Mouse (Mus musculus): Measurements from ENCODE around the gene Hyal1. TPM values are rescaled to one million over a fixed set of nuclear protein-coding genes. Genes with fewer than 3 reads are reported as not detected.

Hyal1 gene
- total RNA-seq (2015; ENCODE audit: low replicate concordance) (2.7 and 9.8 TPM in 2 replicates), total RNA-seq (2017; ENCODE audit: low replicate concordance) (4.2 and 7.4 TPM in 2 replicates)

DNA sequence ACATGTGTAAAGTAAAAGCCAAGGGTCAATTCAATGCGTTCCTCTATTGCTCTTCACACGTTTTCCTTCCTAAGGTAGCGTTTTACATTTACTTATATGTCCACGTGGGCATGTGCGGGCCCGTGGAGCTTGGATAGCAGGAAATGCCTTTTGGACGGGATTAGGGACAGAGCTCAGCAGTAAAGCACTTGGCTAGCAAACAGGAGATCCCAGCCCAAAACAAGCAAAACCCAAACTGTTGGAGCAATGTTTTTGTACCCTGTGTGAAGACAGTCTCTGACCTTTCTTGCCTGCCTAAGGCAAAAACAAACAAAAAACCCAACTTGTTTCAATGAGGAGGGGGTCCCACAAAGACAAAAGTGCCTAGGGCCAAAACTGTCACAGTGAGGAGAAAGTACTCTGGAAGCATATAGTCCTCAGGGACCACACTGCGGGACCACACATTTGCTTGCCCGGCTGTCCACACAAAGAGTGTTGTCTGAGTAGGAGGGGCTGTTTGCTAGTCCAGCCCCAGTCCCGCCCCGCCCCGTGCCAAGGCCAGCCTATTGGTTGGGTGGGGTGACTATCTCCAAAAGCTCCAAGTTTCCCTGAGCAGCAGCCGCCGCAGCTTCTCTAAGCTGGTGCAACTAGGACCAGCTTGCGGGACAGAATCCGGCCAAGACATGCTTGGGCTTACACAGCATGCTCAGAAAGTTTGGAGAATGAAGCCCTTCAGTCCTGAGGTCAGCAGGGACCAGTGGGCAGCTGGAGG, at the start of gene Hyal1:
Hyal1 (plus strand) TSS at position 571 of the 751 bp plus-strand sequence.
- ATAC-seq (replicated peaks; ENCODE audit: low FRiP score, poor library complexity, severe bottlenecking): peak; percentile 78

DNA sequence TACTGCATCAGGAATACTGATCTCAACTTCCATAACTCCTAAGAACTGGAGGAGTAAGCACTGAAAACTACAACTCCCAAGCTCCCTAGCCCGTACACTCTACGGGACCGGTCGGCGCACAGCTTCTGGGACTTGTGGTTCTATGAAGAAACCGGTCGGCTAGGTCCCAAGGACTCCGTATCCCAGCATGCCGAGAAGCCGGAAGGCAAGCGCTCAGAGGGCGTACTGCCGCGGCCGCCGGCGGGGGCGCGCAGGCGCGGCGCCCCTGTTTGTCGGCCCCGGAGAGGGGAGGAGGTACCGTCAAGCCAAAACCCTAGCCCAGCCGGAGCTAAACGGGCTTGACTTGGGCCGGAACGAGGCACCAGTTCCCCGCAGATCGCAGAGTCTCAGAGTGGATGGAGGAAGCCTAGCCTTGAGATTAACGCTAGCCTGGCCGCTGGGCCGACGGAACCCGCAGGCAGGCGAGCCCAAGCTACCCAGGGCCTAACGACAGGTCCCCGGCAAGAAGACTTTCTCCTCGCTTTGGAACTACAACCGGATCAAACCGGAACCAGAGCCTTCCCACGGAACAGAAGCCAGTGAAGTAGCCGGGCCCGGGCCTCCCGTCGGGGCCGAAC, 42.8 kb upstream of the Hyal1 start, which contains the start of gene Tmem115:
Tmem115 (plus strand) TSS at position 155 of the 617 bp plus-strand sequence.
- ATAC-seq (replicated peaks; ENCODE audit: low FRiP score, poor library complexity, severe bottlenecking): peak; percentile 80

DNA sequence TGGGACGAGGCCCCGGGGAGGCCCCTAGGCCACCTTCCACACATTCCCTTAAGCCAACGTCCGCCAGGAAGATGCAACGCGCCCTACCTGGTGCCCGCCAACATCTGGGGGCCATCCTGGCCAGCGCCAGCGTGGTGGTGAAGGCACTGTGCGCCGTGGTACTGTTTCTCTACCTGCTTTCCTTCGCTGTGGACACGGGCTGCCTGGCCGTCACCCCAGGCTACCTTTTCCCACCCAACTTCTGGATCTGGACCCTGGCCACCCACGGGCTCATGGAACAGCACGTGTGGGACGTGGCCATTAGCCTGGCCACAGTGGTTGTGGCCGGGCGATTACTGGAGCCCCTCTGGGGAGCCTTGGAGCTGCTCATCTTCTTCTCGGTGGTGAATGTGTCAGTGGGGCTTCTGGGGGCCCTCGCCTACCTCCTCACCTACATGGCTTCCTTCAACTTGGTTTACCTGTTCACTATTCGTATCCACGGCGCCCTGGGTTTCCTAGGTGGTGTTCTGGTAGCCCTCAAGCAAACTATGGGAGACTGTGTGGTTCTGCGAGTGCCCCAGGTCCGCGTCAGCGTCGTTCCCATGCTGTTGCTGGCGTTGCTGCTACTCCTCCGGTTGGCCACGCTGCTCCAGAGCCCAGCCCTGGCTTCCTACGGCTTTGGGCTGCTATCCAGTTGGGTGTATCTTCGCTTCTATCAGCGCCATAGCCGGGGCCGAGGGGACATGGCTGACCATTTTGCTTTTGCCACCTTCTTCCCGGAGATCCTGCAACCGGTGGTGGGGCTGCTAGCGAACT, 42.1 kb upstream of the Hyal1 start:
- peak; percentile 57 for ATAC-seq (replicated peaks; ENCODE audit: low FRiP score, poor library complexity, severe bottlenecking)

DNA sequence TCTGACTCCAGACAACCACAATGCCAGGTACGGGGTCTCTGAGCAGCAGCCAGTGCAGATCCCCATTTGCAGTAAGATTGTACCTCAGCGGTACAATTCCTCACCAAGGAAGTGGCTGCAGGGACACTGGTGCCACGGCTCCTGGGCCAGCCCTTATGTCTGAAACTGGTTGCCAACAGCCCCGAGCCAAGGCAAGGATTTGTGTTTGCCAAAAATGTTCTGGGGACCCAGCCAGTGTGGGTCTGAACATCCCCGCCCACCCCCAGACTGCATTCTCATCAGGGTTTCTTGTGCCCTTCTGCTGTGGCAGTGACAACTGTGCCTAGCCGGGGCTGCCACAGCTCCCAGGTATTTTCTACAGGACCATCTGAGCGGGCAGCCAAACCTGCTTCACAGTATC, 38.5 kb upstream of the Hyal1 start:
- ATAC-seq (replicated peaks; ENCODE audit: low FRiP score, poor library complexity, severe bottlenecking): no peak

DNA sequence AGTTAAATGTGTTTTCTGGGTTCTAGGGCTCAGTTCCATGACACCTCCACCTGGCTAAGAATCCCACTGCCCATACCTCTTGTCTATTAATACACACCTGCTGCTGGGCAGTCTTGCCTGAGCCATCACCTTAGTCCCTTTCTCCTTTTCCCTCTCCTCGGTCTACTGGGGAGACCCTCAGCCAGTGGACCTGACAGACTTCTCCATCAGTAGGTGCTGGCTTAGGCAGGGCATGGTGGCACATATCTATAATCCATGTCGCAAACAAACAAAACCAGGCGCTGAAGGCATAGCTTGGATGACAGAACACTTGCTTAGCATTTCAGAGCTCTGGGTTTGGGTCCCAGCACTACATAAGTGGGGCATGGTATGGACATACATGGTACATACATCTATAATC, 38.0 kb upstream of the Hyal1 start:
- no peak for ATAC-seq (replicated peaks; ENCODE audit: low FRiP score, poor library complexity, severe bottlenecking)

DNA sequence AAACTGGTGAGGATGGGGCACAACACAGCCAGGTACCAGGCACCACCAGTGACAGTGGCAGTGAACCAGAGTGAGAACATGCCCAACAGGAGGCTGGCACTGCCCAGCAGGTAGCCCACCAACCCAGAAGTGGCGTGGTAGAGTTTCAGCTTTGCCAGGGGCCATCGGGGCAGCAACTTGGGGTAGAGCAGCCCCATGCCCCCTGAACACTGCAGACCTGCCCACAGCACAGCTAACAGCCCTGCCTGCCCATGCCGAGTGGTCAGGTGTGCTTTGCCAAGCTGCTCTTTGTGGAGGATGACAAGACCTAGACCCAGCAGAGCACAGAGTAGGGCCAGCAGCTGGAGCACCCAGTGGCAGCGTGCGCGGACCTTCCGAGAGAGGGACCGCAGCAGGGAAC, 36.8 kb upstream of the Hyal1 start:
- no peak for ATAC-seq (replicated peaks; ENCODE audit: low FRiP score, poor library complexity, severe bottlenecking)

DNA sequence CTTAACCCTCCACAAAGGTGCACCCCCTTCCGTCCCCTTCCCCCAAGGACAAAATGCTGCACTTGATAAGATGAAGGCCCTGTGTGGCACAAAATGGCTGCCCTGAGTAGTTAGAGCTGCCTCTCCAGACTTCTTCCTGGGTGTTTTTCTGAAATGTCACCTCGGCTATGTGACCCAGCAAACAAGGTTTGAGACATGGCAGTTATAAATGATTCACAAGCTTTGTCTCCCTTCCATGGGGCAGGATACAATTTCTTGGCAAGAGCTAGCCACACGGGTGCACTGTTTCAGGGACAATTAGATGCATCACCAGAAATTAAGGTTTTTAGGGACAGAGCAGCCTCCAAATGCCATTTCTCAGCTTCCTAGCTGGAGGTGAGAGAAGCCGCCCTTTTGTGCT, 36.3 kb upstream of the Hyal1 start:
- no peak for ATAC-seq (replicated peaks; ENCODE audit: low FRiP score, poor library complexity, severe bottlenecking)

DNA sequence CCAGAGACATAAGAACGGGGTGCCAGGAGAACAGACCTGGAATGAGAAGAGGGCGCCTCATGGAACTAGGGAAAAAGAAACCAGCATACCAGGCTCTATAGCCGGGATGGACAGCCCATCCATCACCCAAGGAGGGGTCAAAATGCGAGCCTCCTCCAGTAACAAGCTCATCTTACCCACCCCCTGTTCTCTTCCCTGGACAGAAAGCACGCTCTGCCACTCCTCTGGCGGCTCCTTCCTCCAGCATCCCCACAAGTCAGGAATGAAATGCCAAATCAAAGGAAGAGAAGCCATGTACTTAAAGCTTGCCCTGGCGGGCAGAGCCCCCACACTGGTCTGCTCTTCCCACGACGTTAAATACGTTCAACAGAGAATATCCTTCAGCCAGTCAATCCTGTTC, 35.7 kb upstream of the Hyal1 start:
- ATAC-seq (replicated peaks; ENCODE audit: low FRiP score, poor library complexity, severe bottlenecking): no peak

DNA sequence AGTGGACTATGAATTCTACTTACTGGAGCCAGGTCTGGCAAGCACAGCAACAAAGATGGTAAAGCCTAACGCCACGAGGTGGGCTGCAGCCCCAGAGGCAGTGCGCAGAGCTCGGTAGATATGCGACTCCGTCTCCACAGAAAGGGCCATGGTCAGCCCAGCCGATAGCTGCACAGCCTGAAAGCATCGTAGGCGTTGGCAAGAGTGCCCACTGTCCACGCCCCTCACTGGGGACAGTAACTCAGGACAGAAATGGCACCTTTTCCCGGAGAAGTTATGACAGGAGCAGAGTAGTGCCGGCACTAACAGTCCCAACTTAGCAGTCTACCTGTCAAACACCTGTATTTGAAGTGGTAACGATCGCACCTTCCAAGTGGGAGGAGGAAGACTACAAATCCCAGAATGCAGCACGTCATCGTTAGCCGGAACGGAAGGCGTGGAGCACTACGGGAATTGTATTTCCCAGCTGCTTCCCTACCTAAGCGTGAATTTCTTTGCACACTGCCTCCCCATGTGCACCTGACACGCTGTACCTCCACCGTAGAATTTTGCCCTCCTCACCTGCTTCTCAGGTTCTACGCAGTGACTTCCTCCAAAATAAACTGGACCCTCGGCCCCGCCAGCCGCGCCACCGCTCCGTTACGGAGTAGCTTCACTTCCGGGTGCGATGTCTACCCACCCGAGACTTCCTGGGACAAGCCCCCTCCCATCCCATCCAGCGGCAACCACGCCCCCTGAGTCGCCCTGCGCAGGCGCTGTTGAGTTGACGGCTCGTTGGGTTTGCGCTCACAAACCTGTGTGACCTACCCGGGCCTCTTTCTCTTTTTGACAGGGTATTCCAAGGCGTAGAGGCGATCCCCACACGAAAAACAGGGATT, 35.0 kb upstream of the Hyal1 start, which contains the start of the genes Cyb561d2 and Nprl2:
Cyb561d2 (minus strand) TSS at position 720 of the 878 bp plus-strand sequence.
Nprl2 (plus strand) TSS at position 753 of the 878 bp plus-strand sequence.
- peak; percentile 84 for ATAC-seq (replicated peaks; ENCODE audit: low FRiP score, poor library complexity, severe bottlenecking)

DNA sequence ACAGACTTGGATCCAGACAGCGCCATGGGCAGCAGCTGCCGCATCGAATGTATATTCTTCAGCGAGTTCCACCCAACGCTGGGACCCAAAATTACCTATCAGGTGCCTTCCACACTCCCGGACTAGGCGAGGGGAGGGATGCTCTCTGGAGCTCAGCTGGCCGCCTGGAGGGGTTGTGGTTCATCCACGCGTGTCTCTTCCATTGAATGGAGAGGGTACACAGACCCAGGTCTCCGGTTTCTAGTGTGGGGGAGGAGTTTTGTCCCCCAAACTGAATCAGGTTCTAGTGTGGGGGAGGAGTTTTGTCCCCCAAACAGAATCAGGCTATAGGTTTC, 34.4 kb upstream of the Hyal1 start:
- peak; percentile 25; the same call in 1 of the 2 replicates for ATAC-seq (replicated peaks; ENCODE audit: low FRiP score, poor library complexity, severe bottlenecking)

DNA sequence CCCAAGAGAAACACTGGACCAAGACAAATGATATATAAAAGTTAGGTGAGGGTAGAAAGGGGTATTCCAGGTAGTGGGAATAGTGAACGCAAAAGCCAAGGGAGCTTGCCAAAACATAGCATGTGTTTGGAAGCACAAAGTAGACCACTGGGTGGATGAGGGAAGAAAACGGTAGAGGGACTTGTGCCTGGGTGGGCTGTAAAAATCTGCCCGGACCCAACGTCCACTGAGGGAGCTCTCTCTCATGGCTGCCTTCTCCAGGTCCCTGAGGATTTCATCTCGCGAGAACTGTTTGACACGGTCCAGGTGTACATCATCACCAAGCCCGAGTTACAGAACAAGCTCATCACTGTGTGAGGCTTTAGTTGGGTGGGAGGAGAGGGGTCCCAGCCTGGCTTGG, 34.0 kb upstream of the Hyal1 start:
- no peak for ATAC-seq (replicated peaks; ENCODE audit: low FRiP score, poor library complexity, severe bottlenecking)

DNA sequence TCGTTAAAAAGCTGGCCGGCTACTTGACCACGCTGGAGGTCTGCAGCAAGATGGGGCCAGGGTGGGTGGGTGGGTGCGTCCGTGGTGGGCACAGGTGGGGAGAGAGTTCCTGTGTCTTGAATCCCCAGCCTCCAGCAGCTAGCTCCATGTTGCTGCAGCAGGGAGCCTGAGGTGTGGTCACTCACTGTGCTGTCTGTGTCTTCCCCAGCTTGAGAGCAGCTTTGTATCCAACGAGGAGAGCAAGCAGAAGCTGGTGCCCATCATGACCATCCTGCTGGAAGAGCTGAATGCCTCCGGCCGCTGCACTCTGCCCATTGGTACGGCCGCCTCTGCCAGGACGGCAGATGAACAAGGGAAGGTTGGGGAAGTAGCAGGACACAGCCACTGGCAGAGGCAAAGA, 33.4 kb upstream of the Hyal1 start:
- no peak for ATAC-seq (replicated peaks; ENCODE audit: low FRiP score, poor library complexity, severe bottlenecking)

DNA sequence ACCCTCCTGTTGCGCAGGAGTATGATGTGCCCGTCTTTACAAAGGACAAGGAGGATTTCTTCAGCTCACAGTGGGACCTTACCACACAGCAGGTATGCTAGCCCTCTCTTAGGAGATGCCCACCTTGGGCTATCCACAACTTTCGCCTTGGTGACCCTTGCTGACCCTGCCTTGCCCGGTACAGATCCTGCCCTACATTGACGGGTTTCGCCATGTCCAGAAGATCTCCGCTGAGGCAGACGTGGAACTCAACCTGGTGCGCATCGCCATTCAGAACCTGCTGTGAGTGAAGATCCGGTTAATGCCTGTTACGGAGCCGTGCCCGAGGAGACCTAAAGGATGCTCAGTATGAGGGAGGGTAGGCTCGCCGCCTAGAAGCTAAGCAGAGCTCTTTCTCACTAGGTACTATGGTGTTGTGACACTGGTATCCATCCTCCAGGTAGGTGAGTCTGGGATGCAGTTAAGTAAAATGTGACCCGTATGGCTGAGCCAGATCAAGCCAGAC, 32.5 kb upstream of the Hyal1 start:
- ATAC-seq (replicated peaks; ENCODE audit: low FRiP score, poor library complexity, severe bottlenecking): no peak

DNA sequence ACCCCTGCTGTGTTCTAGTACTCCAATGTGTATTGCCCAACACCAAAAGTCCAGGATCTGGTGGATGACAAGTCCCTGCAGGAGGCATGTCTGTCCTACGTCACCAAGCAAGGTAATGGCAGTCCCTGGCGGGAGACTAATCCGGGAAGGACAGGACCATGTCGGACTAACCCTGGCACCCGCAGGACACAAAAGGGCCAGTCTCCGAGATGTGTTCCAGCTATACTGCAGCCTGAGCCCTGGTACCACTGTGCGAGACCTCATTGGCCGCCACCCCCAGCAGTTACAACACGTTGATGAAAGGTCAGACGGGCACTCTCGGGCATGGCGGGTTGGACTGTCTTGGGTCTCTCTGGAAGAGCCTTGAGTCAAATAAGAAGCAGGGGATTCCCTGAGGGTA, 32.0 kb upstream of the Hyal1 start:
- ATAC-seq (replicated peaks; ENCODE audit: low FRiP score, poor library complexity, severe bottlenecking): no peak

DNA sequence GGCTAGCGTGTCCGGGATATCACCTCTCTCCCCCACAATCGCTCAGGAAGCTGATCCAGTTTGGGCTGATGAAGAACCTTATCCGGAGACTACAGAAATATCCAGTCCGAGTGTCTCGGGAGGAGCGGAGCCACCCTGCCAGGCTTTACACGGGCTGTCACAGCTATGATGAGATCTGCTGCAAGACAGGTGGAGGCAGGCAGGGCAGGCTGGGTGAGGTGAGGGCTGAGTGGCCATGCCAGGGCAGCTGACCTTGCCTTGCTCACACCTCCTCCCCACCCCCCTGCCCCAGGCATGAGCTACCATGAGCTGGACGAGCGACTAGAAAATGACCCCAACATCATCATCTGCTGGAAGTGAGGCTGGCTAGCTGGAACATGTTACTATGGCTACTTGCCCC, 31.5 kb upstream of the Hyal1 start:
- ATAC-seq (replicated peaks; ENCODE audit: low FRiP score, poor library complexity, severe bottlenecking): no peak

DNA sequence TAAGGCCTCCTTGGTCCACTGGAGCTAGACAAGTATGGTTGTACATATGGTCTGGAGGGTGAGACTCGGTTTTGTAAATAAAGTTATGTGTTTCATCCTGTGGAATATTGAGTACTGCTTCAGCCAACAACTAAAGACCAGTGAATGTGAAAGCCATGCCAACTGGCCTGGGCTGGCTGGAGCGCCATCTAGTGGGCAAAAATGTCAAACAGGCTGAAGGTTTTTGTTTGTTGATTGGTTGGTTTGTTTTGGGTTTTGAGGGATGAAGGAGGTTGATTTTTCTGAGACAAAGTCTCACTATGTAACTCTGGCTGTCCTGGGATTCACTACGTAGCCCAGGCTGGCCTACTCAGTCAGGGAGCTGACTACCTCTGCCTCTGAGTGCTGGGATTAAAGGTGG, 31.1 kb upstream of the Hyal1 start:
- peak; percentile 34; the same call in 1 of the 2 replicates for ATAC-seq (replicated peaks; ENCODE audit: low FRiP score, poor library complexity, severe bottlenecking)

DNA sequence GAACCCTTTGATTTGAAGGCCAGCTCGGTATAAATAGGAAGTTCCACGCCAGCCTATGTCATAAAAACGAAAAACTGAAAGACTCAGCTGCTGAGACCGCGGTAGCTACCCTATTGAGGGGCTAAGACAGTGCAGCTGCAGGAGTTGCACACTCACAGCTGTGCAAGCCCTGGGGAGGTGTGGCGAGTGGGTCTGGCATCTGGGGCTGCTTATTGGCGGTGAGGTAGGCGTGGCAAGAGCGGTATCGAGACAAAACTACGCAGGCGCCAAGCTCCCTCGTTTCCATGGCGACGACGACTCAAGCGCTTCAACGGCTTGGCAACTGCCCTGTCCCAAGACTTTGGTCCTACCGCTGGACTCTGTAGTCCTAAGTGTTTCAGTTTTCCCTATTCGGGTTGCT, 29.7 kb upstream of the Hyal1 start, which contains the start of gene Zmynd10:
Zmynd10 (plus strand) TSS at position 273 of the 400 bp plus-strand sequence.
- peak; percentile 72 for ATAC-seq (replicated peaks; ENCODE audit: low FRiP score, poor library complexity, severe bottlenecking)

DNA sequence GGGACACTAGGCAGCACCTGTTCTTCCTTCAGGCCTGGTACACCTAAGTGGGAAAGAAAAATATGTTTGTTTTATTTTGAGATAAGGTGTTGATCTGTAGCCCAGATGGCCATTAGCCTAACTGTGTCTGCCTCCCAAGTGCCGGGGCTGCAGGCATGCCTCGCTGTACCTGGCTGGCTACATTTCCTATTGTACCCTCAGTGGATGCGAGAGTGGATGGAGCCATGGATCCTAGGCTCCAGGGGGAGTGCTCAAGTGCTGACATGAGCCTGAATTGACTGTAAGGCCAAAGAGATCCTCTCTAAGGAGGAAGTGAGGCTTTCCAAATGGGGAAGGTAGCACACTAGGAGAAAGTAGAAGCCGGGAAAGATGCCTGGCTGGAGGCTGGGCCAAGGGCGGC, 28.8 kb upstream of the Hyal1 start:
- no peak for ATAC-seq (replicated peaks; ENCODE audit: low FRiP score, poor library complexity, severe bottlenecking)

DNA sequence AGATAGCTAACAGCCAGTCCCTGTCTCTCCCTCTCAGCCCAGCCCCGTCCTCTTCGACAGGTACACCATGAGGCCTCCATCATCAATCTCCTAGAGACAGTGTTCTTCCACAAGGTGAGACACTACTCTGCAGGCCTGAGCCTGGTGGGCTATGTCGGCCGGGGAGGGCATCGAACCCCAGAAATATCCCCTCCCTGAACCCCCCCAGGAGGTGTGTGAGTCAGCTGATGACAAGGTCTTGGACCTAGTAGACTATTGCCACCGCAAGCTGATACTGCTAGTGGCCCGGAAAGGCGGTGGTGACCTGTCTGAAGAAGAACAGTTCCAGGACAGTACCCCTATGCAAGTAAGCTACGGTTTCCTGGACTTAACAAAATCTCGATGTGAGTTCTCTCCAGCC, 27.9 kb upstream of the Hyal1 start:
- no peak for ATAC-seq (replicated peaks; ENCODE audit: low FRiP score, poor library complexity, severe bottlenecking)
